Mouse (Mus musculus) embryonic facial prominence, embryonic 11.5 days (tissue): Measurements from ENCODE around the gene Tmc6. TPM values are rescaled to one million over a fixed set of nuclear protein-coding genes. Genes with fewer than 3 reads are reported as not detected.

ENCODE experiments used
- ATAC-seq: fragments of 200-750 bp; cut with Nextera tagmentation; replicated peaks from 2 replicates; pipeline ENCODE4 v1.8.0; 2017; ENCODE audit warnings: low read depth; ENCODE audit not compliant: insufficient number of reproducible peaks, low FRiP score, low TSS enrichment
- DNase-seq: peaks from one replicate; pipeline ENCODE4 v3.0.0-alpha.2; 2015; ENCODE audit warnings: low spot score
- H3K27ac ChIP-seq: fragments of 300-500 bp; sonication (generic); replicated peaks from 2 replicates; pipeline ENCODE4 v1.5.1; 2014; ENCODE audit warnings: mild to moderate bottlenecking, low read depth, low read length, control low read depth
- H3K27me3 ChIP-seq: fragments of 300-500 bp; sonication (generic); 2 replicates; pipeline ENCODE4 v1.6.1; 2014; ENCODE audit warnings: mild to moderate bottlenecking, low read length, moderate library complexity, mixed read lengths; ENCODE audit not compliant: control insufficient read depth, insufficient read depth
- H3K36me3 ChIP-seq: fragments of 300-500 bp; sonication (generic); replicated peaks from 2 replicates; pipeline ENCODE4 v1.6.1; 2014; ENCODE audit warnings: low read depth, mild to moderate bottlenecking, low read length, moderate library complexity, mixed read lengths; ENCODE audit not compliant: control insufficient read depth, insufficient read depth
- H3K4me1 ChIP-seq: fragments of 300-500 bp; sonication (generic); 2 replicates; pipeline ENCODE4 v1.6.1; 2014; ENCODE audit warnings: low read length, mixed read lengths; ENCODE audit not compliant: control insufficient read depth, insufficient read depth
- H3K4me2 ChIP-seq: fragments of 300-500 bp; sonication (generic); 2 replicates; pipeline ENCODE4 v1.6.1; 2014; ENCODE audit warnings: low read depth, mild to moderate bottlenecking, control low read depth, low read length, moderate library complexity
- H3K4me3 ChIP-seq: fragments of 300-500 bp; sonication (generic); 2 replicates; pipeline ENCODE4 v1.5.1; 2014; ENCODE audit warnings: low read depth, low read length, control low read depth
- H3K9ac ChIP-seq: fragments of 300-500 bp; sonication (generic); replicated peaks from 2 replicates; pipeline ENCODE4 v1.6.1; 2014; ENCODE audit warnings: mild to moderate bottlenecking, control low read depth, low read length
- H3K9me3 ChIP-seq: fragments of 300-500 bp; sonication (generic); replicated peaks from 2 replicates; pipeline ENCODE4 v1.6.1; 2016; ENCODE audit warnings: mild to moderate bottlenecking, low read length, inconsistent platforms, mixed read lengths; ENCODE audit not compliant: control insufficient read depth
- WGBS: fragments of 180-500 bp; shearing (Covaris S2); extraction: QIAGEN DNeasy Blood & Tissue Kit; methylation state at CpG from one replicate; pipeline ENCODE4 v1.1.7; 2014; 5-methylcytosine and 5-hydroxymethylcytosine counted together
- polyA plus RNA-seq: library from polyadenylated mRNA; unstranded; fragments of >200 nt; fragmentation: Nextera tagmentation; extraction: Ambion mirVana; gene quantifications from 2 replicates; pipeline ENCODE4 v1.2.1, GENCODE M21; 2014

Gene Tmc6
- polyA plus RNA-seq, 1 experiment from 2014 or later, result 9.9 TPM

DNA sequence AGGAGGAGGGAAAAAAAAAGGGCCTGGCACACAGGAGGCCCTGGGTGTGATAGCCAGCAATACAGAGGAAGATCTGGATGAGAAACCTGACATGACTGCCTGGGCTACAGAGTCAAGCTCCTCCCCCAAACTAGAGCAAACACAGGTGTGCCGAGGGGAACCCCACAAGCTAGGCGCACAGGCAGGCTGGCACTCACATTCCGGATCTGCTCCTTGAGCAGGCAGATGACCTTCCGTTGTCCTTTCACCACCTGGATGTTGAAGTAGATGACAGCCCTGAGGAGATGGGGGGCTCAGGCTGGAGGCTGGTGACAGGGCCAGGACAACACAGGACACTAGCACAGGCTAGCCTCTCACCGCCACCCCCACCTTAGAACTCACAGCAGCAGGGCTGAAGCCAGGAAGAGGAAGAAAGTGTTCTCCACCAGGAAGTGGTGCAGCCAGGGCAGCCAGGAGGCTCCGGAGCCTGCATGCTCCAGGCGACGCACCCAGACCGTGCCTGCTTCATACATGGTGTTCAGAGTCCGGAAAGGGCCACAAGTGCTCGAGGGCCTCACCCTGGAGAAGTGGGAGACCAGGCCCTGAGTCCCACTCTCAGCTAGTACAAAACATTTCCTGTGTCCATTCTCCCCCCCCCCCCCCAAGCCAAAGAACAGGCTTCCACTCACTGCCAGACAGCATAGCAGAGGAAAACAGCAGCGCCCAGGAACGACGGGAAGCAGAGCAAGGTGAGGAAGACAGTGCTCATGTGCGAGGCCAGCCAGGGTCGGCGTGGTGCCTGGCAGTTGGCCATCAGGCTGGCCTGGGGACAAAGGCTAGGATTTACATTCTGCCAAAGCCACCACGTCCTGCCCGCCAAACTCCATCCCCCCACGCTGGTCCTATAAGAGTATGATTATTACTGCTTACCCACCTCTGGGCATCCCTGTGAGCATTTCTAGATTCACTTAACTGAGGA lies 13.0 kb downstream of the Tmc6 start:
- DNase-seq (no peak), ATAC-seq (no peak)
- H3K4me2 ChIP-seq, result no peak overlapping the region
- no peak overlapping the region for H3K4me3 ChIP-seq
- H3K27me3 ChIP-seq, result no peaks in the 10 kb centered on the region
- no peaks in the 10 kb centered on the region for H3K9me3 ChIP-seq
- no peak overlapping the region for H3K9ac ChIP-seq
- no peaks in the 10 kb centered on the region; the same call in none of the 2 replicates for H3K36me3 ChIP-seq
- 87% methylated on average over 20 of the region's 20 CpGs for WGBS
- H3K4me1 ChIP-seq, result no peaks in the 10 kb centered on the region
- no peak overlapping the region for H3K27ac ChIP-seq

DNA sequence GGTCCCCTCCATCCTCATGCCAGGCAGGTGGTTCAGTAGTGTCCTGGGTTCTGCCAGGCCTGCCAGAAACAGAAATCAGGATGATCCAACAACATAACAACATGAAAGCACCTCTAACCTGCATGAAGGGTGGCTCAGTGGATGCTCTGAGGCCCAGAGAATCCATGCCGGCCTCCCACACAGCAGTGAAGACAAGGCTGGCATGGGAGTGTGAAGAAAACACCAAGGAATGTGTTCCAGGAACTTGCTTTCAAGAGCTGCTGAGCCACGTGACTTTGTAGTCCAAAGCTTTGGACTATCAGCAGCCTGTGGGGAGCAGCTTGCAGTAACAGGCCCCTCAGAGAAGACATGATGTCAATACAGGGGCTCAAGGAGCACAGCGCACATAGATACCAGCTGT lies 15.7 kb downstream of the Tmc6 start:
- H3K9me3 ChIP-seq, result no peaks in the 10 kb centered on the region
- no peak overlapping the region for H3K4me3 ChIP-seq
- H3K27me3 ChIP-seq, result no peaks in the 10 kb centered on the region
- no peaks in the 10 kb centered on the region; the same call in none of the 2 replicates for H3K36me3 ChIP-seq
- DNase-seq, result no peak
- 87% methylated on average over 3 of the region's 3 CpGs for WGBS
- no peak for ATAC-seq
- H3K4me2 ChIP-seq, result no peak overlapping the region
- no peaks in the 10 kb centered on the region for H3K4me1 ChIP-seq
- no peak overlapping the region for H3K9ac ChIP-seq
- no peak overlapping the region for H3K27ac ChIP-seq

GRCm38 (mm10) chr11:117765361-117765760 lies 16.6 kb downstream of the Tmc6 start:
- 88% methylated on average over 5 of the region's 5 CpGs for WGBS
- Histone ChIP-seq H3K9ac (no peak overlapping the region), H3K4me3 (no peak overlapping the region), H3K27ac (no peak overlapping the region), H3K4me1 (no peaks in the 10 kb centered on the region), H3K9me3 (no peaks in the 10 kb centered on the region), H3K4me2 (no peak overlapping the region), H3K27me3 (no peaks in the 10 kb centered on the region), H3K36me3 (peaks cover 5% of the 10 kb centered on the region)
- DNase-seq (no peak), ATAC-seq (0 out of 2 replicates have a peak, but pooled peaks have one; percentile 26)

- DNase-seq, result no peak
- Histone ChIP-seq H3K9me3 (no peaks in the 10 kb centered on the region), H3K4me2 (no peak overlapping the region), H3K4me3 (no peak overlapping the region), H3K36me3 (peaks cover 10% of the 10 kb centered on the region), H3K9ac (no peak overlapping the region), H3K27ac (no peak overlapping the region), H3K4me1 (no peaks in the 10 kb centered on the region), H3K27me3 (no peaks in the 10 kb centered on the region)
- no peak for ATAC-seq
- 85% methylated on average over 9 of the region's 9 CpGs for WGBS
Measured at GRCm38 (mm10) chr11:117764319-117764718, 17.7 kb downstream of the Tmc6 start.

DNA sequence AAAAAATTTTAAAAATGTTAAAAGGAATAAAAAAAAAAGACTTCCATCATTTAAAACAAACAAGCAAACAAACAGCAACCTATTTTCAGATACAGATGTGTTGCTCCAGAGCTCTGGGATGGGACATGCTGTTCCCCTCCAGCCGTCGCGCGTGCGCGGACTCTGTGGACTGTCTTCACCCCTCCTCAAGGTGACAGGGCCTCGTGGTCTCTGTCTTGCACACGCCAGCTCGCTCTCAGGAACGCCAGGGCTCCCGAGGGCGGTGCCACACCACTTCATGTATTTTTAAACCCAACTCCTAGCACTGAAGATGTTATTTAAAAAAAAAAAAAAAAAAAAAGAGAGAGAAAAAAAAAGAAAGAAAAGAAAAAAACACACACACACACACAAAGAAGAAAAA lies 19.8 kb downstream of the Tmc6 start:
- DNase-seq, result no peak
- no peak for ATAC-seq
- Histone ChIP-seq H3K9ac (no peak overlapping the region), H3K9me3 (no peaks in the 10 kb centered on the region), H3K27me3 (no peaks in the 10 kb centered on the region), H3K4me2 (no peak overlapping the region), H3K36me3 (peaks cover 14% of the 10 kb centered on the region), H3K4me3 (no peak overlapping the region), H3K27ac (no peak overlapping the region), H3K4me1 (no peaks in the 10 kb centered on the region)
- 92% methylated on average over 12 of the region's 12 CpGs for WGBS

- peaks cover 14% of the 10 kb centered on the region for H3K36me3 ChIP-seq
- 92% methylated on average over 13 of the region's 13 CpGs for WGBS
- no peak for ATAC-seq
Measured at GRCm38 (mm10) chr11:117761801-117762200, 20.2 kb downstream of the Tmc6 start.

GRCm38 (mm10) chr11:117760374-117761119 lies 21.5 kb downstream of the Tmc6 start:
- H3K36me3 ChIP-seq, result peaks cover 24% of the 10 kb centered on the region
- no peak overlapping the region for H3K9ac ChIP-seq
- WGBS, result 94% methylated on average over 26 of the region's 26 CpGs
- no peak overlapping the region for H3K4me3 ChIP-seq
- DNase-seq (no peak), ATAC-seq (no peak)
- no peaks in the 10 kb centered on the region for H3K9me3 ChIP-seq
- H3K4me1 ChIP-seq, result no peaks in the 10 kb centered on the region
- H3K27me3 ChIP-seq, result no peaks in the 10 kb centered on the region
- H3K27ac ChIP-seq, result no peak overlapping the region
- H3K4me2 ChIP-seq, result no peak overlapping the region

More at GRCm38 (mm10) chr11:117761801-117762200, 20.2 kb downstream of the Tmc6 start:
- Histone ChIP-seq H3K4me3 (no peak overlapping the region), H3K9me3 (no peaks in the 10 kb centered on the region), H3K27ac (no peak overlapping the region), H3K9ac (no peak overlapping the region), H3K4me2 (no peak overlapping the region), H3K27me3 (no peaks in the 10 kb centered on the region), H3K4me1 (no peaks in the 10 kb centered on the region)
- DNase-seq, result no peak

GRCm38 (mm10) chr11:117759267-117759666 lies 22.7 kb downstream of the Tmc6 start:
- Histone ChIP-seq H3K27me3 (no peaks in the 10 kb centered on the region), H3K9ac (no peak overlapping the region), H3K27ac (no peak overlapping the region), H3K4me1 (no peaks in the 10 kb centered on the region), H3K4me3 (no peak overlapping the region), H3K9me3 (no peaks in the 10 kb centered on the region), H3K36me3 (peaks cover 29% of the 10 kb centered on the region), H3K4me2 (no peak overlapping the region)
- ATAC-seq, result no peak
- DNase-seq, result no peak
- WGBS, result 95% methylated on average over 10 of the region's 10 CpGs
